Mouse (Mus musculus) heart, adult 2 months (tissue): ENCODE results near the gene Akap6. TPM values are rescaled to one million over a fixed set of nuclear protein-coding genes. Genes with fewer than 3 reads are reported as not detected.

ENCODE experiments used
- DNase-seq, 2 experiments: peaks; one replicate each; pipeline ENCODE4 v3.0.0; 2021
- H3K27ac ChIP-seq: fragments of 200-600 bp; 2 replicates; pipeline ENCODE4 v1.8.1; 2022
- H3K27me3 ChIP-seq: fragments of 200-500 bp; 2 replicates; pipeline ENCODE4 v1.6.1; 2012; ENCODE audit warnings: mild to moderate bottlenecking, low read length, inconsistent platforms, mixed read lengths; ENCODE audit not compliant: control insufficient read depth, insufficient read depth
- H3K36me3 ChIP-seq: fragments of 200-500 bp; 2 replicates; pipeline ENCODE4 v1.6.1; 2012; ENCODE audit warnings: low read length, inconsistent platforms; ENCODE audit not compliant: control insufficient read depth, insufficient read depth
- H3K4me1 ChIP-seq: fragments of 200-500 bp; 2 replicates; pipeline ENCODE4 v1.6.1; 2011; ENCODE audit warnings: low read length; ENCODE audit not compliant: control insufficient read depth, insufficient read depth
- H3K4me3 ChIP-seq: fragments of 200-600 bp; 2 replicates; pipeline ENCODE4 v1.8.1; 2022
- H3K79me2 ChIP-seq: fragments of 200-500 bp; replicated peaks from 2 replicates; pipeline ENCODE4 v1.6.1; 2012; ENCODE audit warnings: mild to moderate bottlenecking, inconsistent platforms, low read length, moderate library complexity, mixed read lengths; ENCODE audit not compliant: control insufficient read depth, insufficient read depth
- H3K9ac ChIP-seq: fragments of 200-500 bp; 2 replicates; pipeline ENCODE4 v1.6.1; 2012; ENCODE audit warnings: low read depth, mild to moderate bottlenecking, control low read depth, inconsistent platforms, low read length, mixed read lengths
- CTCF ChIP-seq: fragments of 200-600 bp; IDR thresholded peaks from 2 replicates; pipeline ENCODE4 v1.8.1; 2022; ENCODE audit warnings: antibody characterized with exemption, mild to moderate bottlenecking, moderate library complexity
- EP300 ChIP-seq: fragments of 200-500 bp; IDR thresholded peaks from 2 replicates; pipeline ENCODE4 v1.6.1; 2011; ENCODE audit warnings: low read depth, low read length, control low read depth; ENCODE audit not compliant: insufficient read depth
- POLR2A ChIP-seq: fragments of 200-500 bp; IDR thresholded peaks from 2 replicates; pipeline ENCODE4 v1.6.1; 2011; ENCODE audit warnings: mild to moderate bottlenecking, low read depth, low read length, control low read depth; ENCODE audit not compliant: insufficient read depth
- WGBS: fragments of 180-500 bp; shearing (Covaris S2); methylation state at CpG from one replicate; pipeline ENCODE4 v1.1.7; 2018; 5-methylcytosine and 5-hydroxymethylcytosine counted together
- intact Hi-C: fragments of 180-260 bp; cut with DNase I; formaldehyde crosslinking; loops from one replicate; pipeline ENCODE4 v1.15.1; 2025
- polyA plus RNA-seq: library from polyadenylated mRNA; depleted of rRNA; stranded (reverse); fragments of >200 nt; gene quantifications from 2 replicates; pipeline ENCODE4 v1.2.3, GENCODE M21; 2012
- total RNA-seq, 2 experiments: library from RNA; stranded (reverse); gene quantifications; 2 replicates each; pipeline ENCODE4 v1.2.3; 2021

Akap6 gene
- total and polyA plus RNA-seq, 3 experiments: 14.1 to 100 (median 94.6) TPM

DNA sequence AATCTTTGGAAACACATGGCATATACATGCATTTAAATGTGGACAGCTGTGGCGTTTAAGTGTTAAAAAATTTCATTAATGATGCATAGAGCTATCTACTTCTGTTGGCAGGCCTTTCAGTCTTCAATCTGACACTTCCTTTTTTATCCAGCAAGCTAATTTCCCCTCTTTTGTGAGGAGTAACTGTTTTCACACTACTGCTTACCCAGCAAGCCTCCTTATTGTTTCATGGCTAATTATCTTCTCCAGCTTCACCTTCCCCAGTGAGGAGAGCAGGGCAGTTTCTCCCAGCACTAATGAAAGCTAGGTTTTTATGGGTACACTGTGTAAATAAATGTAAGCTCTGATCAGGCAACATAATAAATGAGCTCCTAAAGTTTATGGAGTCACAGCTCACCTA lies 425.5 kb downstream of the Akap6 start:
- Histone ChIP-seq H3K27me3 (no peaks in the 10 kb centered on the region), H3K4me3 (peak overlapping the region; percentile 38), H3K4me1 (peaks cover 1% of the 10 kb centered on the region), H3K27ac (peak overlapping the region; percentile 65), H3K36me3 (peaks cover 5% of the 10 kb centered on the region), H3K9ac (no peak overlapping the region), H3K79me2 (no peaks in the 10 kb centered on the region)
- 41% methylated on average over 1 of the region's 1 CpGs for WGBS
- TF ChIP-seq EP300 (no peak), POLR2A (no peak), CTCF (no peak)
- intact Hi-C loops: no loop called here
- DNase-seq: no peak

DNA sequence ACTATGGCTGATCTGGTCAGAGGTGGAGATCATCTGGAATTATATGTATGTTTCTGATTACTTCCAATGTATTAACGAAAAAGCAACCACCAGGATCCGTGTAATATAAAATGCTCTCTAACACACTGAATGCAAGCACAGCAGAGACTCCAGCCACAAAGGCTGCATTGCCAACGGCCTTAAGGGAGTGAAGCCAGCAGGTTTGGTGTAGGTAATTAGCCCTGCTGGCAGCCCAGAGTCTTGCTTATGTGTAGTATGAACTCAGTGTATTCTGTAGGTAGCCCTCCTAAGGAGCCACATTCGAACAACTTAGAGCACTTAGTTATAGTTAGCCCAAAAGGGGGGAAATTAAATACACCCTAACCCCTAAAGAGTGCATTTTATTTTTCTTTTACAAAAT lies 426.1 kb downstream of the Akap6 start:
- 73% methylated on average over 4 of the region's 4 CpGs for WGBS
- peaks cover 1% of the 10 kb centered on the region for H3K4me1 ChIP-seq
- H3K9ac ChIP-seq: no peak overlapping the region
- no peak for DNase-seq
- peak overlapping the region; percentile 65; the same call in 1 of the 2 replicates for H3K27ac ChIP-seq
- intact Hi-C loops: no loop called here
- no peaks in the 10 kb centered on the region for H3K27me3 ChIP-seq
- no peaks in the 10 kb centered on the region for H3K79me2 ChIP-seq
- peaks cover 5% of the 10 kb centered on the region for H3K36me3 ChIP-seq
- H3K4me3 ChIP-seq: no peak overlapping the region
- TF ChIP-seq POLR2A: no peak
- no peak for TF ChIP-seq CTCF
- TF ChIP-seq EP300: no peak

DNA sequence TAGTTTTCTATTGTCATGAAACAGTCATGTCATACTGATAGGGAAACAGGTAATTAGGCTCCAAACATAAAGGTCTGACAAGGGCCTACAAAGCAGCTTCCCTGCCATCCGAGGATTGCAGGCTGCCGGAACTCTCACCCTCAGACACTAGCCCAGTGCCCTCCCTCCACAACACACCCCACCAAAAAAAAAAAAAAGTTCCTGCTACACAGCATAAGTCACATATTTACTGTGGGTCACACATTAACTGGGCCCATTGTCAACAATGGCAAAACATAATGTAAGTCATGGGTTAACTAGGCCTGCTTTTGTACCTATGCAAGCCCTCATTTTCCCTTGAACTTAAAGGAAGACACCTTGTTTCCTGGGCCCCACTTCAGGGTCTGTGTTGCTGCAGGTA lies 435.0 kb downstream of the Akap6 start:
- TF ChIP-seq POLR2A (no peak), EP300 (no peak), CTCF (no peak)
- Histone ChIP-seq H3K79me2 (no peaks in the 10 kb centered on the region), H3K9ac (no peak overlapping the region), H3K4me1 (no peaks in the 10 kb centered on the region), H3K4me3 (no peak overlapping the region), H3K36me3 (no peaks in the 10 kb centered on the region), H3K27ac (no peak overlapping the region), H3K27me3 (no peaks in the 10 kb centered on the region)
- no peak for DNase-seq
- WGBS: 83% methylated on average over 2 of the region's 2 CpGs
- intact Hi-C loops: no loop called here

DNA sequence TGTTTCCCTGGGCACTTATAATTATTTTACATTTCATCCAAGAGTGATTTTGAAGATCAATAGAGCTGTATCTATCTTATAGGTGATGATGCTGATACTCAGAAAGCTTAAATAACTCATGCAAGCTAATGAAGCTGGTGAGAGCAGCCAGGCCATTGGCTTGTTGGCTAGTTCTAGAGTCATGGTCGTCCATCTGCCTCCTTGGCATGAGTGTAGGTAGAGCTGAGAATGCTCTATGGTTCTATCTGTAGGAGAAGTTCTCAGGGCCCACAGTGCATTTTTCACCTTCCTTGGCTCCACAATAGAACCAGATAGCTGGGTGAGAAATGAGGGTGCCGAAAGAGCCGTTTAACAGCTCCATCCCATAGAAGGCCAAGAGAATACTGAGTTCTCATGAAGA lies 438.1 kb downstream of the Akap6 start:
- intact Hi-C loops: no loop called here
- no peak overlapping the region for H3K27ac ChIP-seq
- no peaks in the 10 kb centered on the region for H3K36me3 ChIP-seq
- no peak for DNase-seq
- 87% methylated on average over 3 of the region's 3 CpGs for WGBS
- no peak overlapping the region for H3K4me3 ChIP-seq
- TF ChIP-seq POLR2A (no peak), EP300 (no peak), CTCF (no peak)
- H3K79me2 ChIP-seq: no peaks in the 10 kb centered on the region
- no peaks in the 10 kb centered on the region for H3K27me3 ChIP-seq
- no peaks in the 10 kb centered on the region for H3K4me1 ChIP-seq
- no peak overlapping the region for H3K9ac ChIP-seq

DNA sequence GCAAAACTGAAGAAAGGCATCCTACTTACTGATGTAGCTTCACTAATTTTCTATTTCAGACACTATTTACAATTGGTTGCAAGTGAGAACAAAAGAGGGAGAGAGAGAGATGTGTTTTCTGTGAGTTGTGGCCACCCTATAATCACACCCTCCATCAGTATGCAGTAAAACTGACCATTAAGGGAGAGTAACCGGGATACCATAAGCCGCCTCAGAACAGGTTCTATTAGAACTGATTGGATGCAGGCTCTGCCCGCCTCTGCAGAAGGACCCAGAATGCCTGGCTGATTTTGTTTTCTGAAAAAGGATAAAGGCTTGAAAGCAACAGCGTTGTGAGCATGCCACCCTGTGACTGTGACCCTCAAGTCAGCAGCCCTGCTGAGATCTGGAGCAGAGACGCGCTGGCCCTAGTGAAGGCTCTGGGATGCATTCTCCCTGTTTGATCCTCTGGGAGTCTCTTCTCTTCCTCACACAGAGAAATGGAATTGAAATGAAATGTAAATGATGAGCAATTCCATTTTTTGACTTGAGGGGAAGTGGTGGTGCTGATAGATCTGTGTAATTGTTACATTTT lies 445.0 kb downstream of the Akap6 start:
- H3K4me1 ChIP-seq: peaks cover 1% of the 10 kb centered on the region; the same call in 1 of the 2 replicates
- no peak for TF ChIP-seq CTCF
- TF ChIP-seq POLR2A: no peak
- TF ChIP-seq EP300: no peak
- WGBS: 92% methylated on average over 6 of the region's 6 CpGs
- peaks cover 2% of the 10 kb centered on the region; the same call in 1 of the 2 replicates for H3K36me3 ChIP-seq
- no peak overlapping the region for H3K4me3 ChIP-seq
- no peaks in the 10 kb centered on the region for H3K27me3 ChIP-seq
- DNase-seq: no peak
- no peak overlapping the region for H3K27ac ChIP-seq
- H3K79me2 ChIP-seq: no peaks in the 10 kb centered on the region
- no peak overlapping the region for H3K9ac ChIP-seq
- intact Hi-C loops: no loop called here

DNA sequence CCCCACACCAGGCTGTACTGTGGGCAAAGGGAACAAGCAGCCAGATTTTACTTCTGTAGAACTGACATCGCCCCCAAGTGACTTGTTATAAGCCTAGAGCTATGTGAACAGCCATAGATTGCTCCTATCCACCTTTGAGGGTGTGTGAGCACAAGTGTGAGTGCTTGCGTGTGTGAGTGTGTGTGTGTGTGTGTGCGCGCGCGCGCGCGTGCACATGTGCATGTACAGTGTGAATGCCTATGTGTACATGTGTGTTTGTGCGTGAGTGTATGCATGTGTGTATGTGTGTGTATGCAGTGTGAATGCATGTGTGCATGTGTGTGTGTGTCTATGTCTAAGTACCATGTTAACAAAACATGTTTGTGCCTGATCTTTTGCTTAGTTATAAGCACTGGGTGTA lies 445.6 kb downstream of the Akap6 start:
- 95% methylated on average over 10 of the region's 10 CpGs for WGBS
- Histone ChIP-seq H3K27ac (no peak overlapping the region), H3K79me2 (no peaks in the 10 kb centered on the region), H3K36me3 (peaks cover 2% of the 10 kb centered on the region; the same call in 1 of the 2 replicates), H3K4me3 (no peak overlapping the region), H3K27me3 (no peaks in the 10 kb centered on the region), H3K9ac (no peak overlapping the region), H3K4me1 (peaks cover 1% of the 10 kb centered on the region; the same call in 1 of the 2 replicates)
- TF ChIP-seq EP300: no peak
- TF ChIP-seq POLR2A: no peak
- TF ChIP-seq CTCF: no peak
- no peak for DNase-seq
- intact Hi-C loops: no loop called here
